Mouse (Mus musculus) liver, adult 2 months (tissue): ENCODE results near the gene Gpr3. TPM values are rescaled to one million over a fixed set of nuclear protein-coding genes. Genes with fewer than 3 reads are reported as not detected.

Experiments used
- DNase-seq: peaks from one replicate; pipeline ENCODE4 v3.0.0-alpha.2; 2011; ENCODE audit warnings: low read depth, low spot score; ENCODE audit errors: extremely low read depth
- H3K27ac ChIP-seq: fragments of 200-500 bp; replicated peaks from 2 replicates; pipeline ENCODE4 v1.5.1; 2012; ENCODE audit warnings: low read depth, mild to moderate bottlenecking, control low read depth, inconsistent platforms, low read length; ENCODE audit not compliant: insufficient read depth
- H3K27me3 ChIP-seq: fragments of 200-500 bp; 2 replicates; pipeline ENCODE4 v1.6.1; 2012; ENCODE audit warnings: mild to moderate bottlenecking, moderate library complexity, low read length, inconsistent platforms; ENCODE audit not compliant: control insufficient read depth, insufficient read depth
- H3K36me3 ChIP-seq: fragments of 200-500 bp; 2 replicates; pipeline ENCODE4 v1.6.1; 2012; ENCODE audit warnings: low read length, inconsistent platforms; ENCODE audit not compliant: control insufficient read depth, insufficient read depth
- H3K4me1 ChIP-seq: fragments of 200-500 bp; 2 replicates; pipeline ENCODE4 v1.6.1; 2011; ENCODE audit warnings: low read length; ENCODE audit not compliant: control insufficient read depth, insufficient read depth
- H3K4me3 ChIP-seq: fragments of 200-500 bp; 2 replicates; pipeline ENCODE4 v1.5.1; 2011; ENCODE audit warnings: low read depth, mild to moderate bottlenecking, control low read depth, low read length, moderate library complexity; ENCODE audit not compliant: insufficient read depth
- H3K79me2 ChIP-seq: fragments of 200-500 bp; 2 replicates; pipeline ENCODE4 v1.6.1; 2012; ENCODE audit warnings: inconsistent platforms, mild to moderate bottlenecking, low read length, moderate library complexity; ENCODE audit not compliant: control insufficient read depth, insufficient read depth
- H3K9ac ChIP-seq: fragments of 200-500 bp; 2 replicates; pipeline ENCODE4 v1.6.1; 2012; ENCODE audit warnings: low read depth, mild to moderate bottlenecking, control low read depth, inconsistent platforms, low read length
- CTCF ChIP-seq: fragments of 200-500 bp; IDR thresholded peaks from 2 replicates; pipeline ENCODE4 v1.5.1; 2011; ENCODE audit warnings: low read depth, low read length, control low read depth
- POLR2A ChIP-seq: fragments of 200-500 bp; IDR thresholded peaks from 2 replicates; pipeline ENCODE4 v1.6.1; 2011; ENCODE audit warnings: low read length, control low read depth; ENCODE audit not compliant: insufficient read depth; ENCODE audit errors: extremely low read depth
- WGBS: fragments of 180-500 bp; shearing (Covaris S2); methylation state at CpG from one replicate; pipeline ENCODE4 v1.1.7; 2018; 5-methylcytosine and 5-hydroxymethylcytosine counted together
- polyA plus RNA-seq: library from polyadenylated mRNA; depleted of rRNA; stranded (reverse); fragments of >200 nt; gene quantifications from 2 replicates; pipeline ENCODE4 v1.2.3, GENCODE M21; 2012
- total RNA-seq: library from RNA; depleted of rRNA; stranded (reverse); fragments of >200 nt; gene quantifications from 2 replicates; pipeline ENCODE4 v1.2.3, GENCODE M21; 2014

Gpr3 gene
- total and polyA plus RNA-seq, 2 experiments = not detected

DNA sequence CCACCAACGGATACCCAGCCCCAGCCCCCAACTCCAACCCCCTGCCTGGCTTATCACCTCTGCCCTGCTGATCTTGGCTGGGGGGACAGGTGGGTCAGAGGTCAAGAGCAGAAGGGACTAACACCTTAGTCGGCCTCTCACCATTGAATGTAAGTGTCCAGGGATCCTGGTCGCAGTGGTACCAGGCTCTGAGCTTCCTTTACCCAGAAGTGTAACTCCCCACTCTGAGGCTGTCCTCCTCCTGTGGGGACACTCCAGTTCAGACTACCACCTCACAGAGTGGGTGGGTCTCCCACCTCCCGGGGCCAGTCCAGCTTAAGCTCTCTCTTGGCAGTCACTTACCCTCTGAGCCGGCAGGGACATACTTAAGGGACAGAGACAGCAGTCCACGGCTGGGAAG lies 43.1 kb upstream of the Gpr3 start:
- DNase-seq = no peak
- H3K4me1 ChIP-seq = peaks cover 9% of the 10 kb centered on the region; the same call in 1 of the 2 replicates
- no peak overlapping the region for H3K27ac ChIP-seq
- TF ChIP-seq POLR2A = no peak
- no peak for TF ChIP-seq CTCF
- H3K27me3 ChIP-seq = no peaks in the 10 kb centered on the region
- no peak overlapping the region for H3K4me3 ChIP-seq
- no peak overlapping the region for H3K9ac ChIP-seq
- H3K79me2 ChIP-seq = no peaks in the 10 kb centered on the region
- no peaks in the 10 kb centered on the region for H3K36me3 ChIP-seq
- 69% methylated on average over 6 of the region's 6 CpGs for WGBS

GRCm38 (mm10) chr4:133253412-133253811 lies 41.1 kb upstream of the Gpr3 start:
- no peak overlapping the region for H3K9ac ChIP-seq
- no peaks in the 10 kb centered on the region for H3K79me2 ChIP-seq
- DNase-seq = no peak
- TF ChIP-seq CTCF (no peak), POLR2A (no peak)
- H3K27me3 ChIP-seq = no peaks in the 10 kb centered on the region
- H3K4me3 ChIP-seq = no peak overlapping the region
- peaks cover 9% of the 10 kb centered on the region; the same call in 1 of the 2 replicates for H3K4me1 ChIP-seq
- no peak overlapping the region for H3K27ac ChIP-seq
- H3K36me3 ChIP-seq = no peaks in the 10 kb centered on the region
- 90% methylated on average over 12 of the region's 12 CpGs for WGBS

DNA sequence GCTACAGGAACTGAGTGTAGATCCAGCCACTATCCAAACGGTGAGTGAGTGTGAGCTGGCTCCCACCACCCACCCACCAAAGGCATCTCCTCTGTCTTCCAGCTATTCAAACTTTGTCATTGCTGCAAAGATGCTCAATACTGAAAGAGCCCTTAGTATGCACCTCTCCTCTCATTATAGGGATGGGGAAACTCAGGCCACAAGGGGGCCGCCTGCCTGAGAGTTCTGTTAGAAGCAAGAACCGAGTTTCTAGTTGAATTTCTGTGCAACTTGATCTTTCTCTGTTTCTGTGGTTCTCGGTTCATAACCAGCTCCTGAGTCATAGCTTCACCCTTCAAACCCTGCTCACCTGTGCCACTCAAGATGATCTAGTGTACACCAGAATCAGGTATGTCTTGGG lies 39.8 kb upstream of the Gpr3 start:
- Histone ChIP-seq H3K9ac (no peak overlapping the region), H3K27ac (no peak overlapping the region), H3K4me1 (0 out of 2 replicates have a peak, but pooled peaks cover 2% of the 10 kb centered on the region), H3K36me3 (no peaks in the 10 kb centered on the region), H3K27me3 (no peaks in the 10 kb centered on the region), H3K79me2 (no peaks in the 10 kb centered on the region), H3K4me3 (no peak overlapping the region)
- TF ChIP-seq CTCF (no peak), POLR2A (no peak)
- WGBS = 78% methylated on average over 4 of the region's 4 CpGs
- no peak for DNase-seq

GRCm38 (mm10) chr4:133251214-133251613 lies 38.9 kb upstream of the Gpr3 start:
- DNase-seq = no peak
- WGBS = 31% methylated on average over 31 of the region's 31 CpGs

GRCm38 (mm10) chr4:133250609-133251008 lies 38.3 kb upstream of the Gpr3 start:
- Histone ChIP-seq H3K27me3 (no peaks in the 10 kb centered on the region), H3K4me3 (no peak overlapping the region), H3K27ac (no peak overlapping the region), H3K4me1 (no peaks in the 10 kb centered on the region), H3K9ac (no peak overlapping the region), H3K36me3 (no peaks in the 10 kb centered on the region), H3K79me2 (no peaks in the 10 kb centered on the region)
- 10% methylated on average over 22 of the region's 22 CpGs for WGBS
- no peak for DNase-seq
- TF ChIP-seq CTCF (peak; percentile 82), POLR2A (no peak)

More at GRCm38 (mm10) chr4:133251214-133251613, 38.9 kb upstream of the Gpr3 start:
- no peaks in the 10 kb centered on the region for H3K36me3 ChIP-seq
- H3K9ac ChIP-seq = no peak overlapping the region
- H3K27me3 ChIP-seq = no peaks in the 10 kb centered on the region
- no peak overlapping the region for H3K27ac ChIP-seq
- TF ChIP-seq CTCF (no peak), POLR2A (no peak)
- H3K4me3 ChIP-seq = no peak overlapping the region
- H3K4me1 ChIP-seq = no peaks in the 10 kb centered on the region
- H3K79me2 ChIP-seq = no peaks in the 10 kb centered on the region

DNA sequence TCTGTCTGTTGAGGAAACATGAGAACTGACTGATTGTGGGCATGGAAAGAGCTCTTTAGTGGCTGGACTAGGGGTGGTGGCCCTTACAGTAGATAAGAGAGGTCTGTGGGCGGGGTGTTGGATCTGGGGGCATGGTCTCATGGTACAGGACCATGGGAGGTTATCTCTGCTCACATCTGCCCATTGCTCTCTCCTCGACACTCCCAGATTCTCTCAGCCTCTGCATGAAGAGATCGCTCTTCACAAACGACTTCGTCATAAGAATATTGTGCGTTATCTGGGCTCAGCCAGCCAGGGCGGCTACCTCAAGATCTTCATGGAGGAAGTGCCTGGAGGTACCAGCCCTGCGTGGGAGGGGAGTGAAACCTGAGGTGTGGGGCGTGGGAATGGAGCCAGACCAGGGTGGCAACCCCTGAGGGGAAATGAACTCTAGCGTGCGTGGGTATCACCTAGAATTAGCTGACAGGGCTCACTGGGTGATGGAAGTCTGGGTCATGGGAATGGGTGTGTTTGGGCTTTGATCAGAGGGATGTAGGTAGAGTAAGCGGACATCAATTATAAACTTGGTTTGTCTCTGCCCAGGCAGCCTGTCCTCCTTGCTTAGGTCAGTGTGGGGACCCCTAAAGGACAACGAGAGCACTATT lies 35.6 kb upstream of the Gpr3 start:
- no peak for TF ChIP-seq POLR2A
- no peak for TF ChIP-seq CTCF
- no peaks in the 10 kb centered on the region for H3K36me3 ChIP-seq
- no peak for DNase-seq
- no peaks in the 10 kb centered on the region for H3K27me3 ChIP-seq
- no peak overlapping the region for H3K9ac ChIP-seq
- no peaks in the 10 kb centered on the region; the same call in 1 of the 2 replicates for H3K4me1 ChIP-seq
- H3K79me2 ChIP-seq = no peaks in the 10 kb centered on the region
- H3K4me3 ChIP-seq = no peak overlapping the region
- H3K27ac ChIP-seq = no peak overlapping the region
- 84% methylated on average over 13 of the region's 13 CpGs for WGBS
